ENCODE assay signal across 9 mouse cellular contexts in genomic region chr17:63008277-63008676, GRCm38 (mm10).
DNase-seq lines count a peak whose midpoint lies in the region; ATAC-seq and TF ChIP-seq lines count a peak whose summit lies in the region.
"Had no signal": no experiment of that assay in that cellular context is flagged by ENCODE, and none has a peak within 500 bp of the region (broad histone marks: within the 10 kb centered on the region; RNA-seq: fewer than 3 reads in every experiment).

No protein-coding gene starts in this region.

- DNase-seq in cerebellum, postnatal 14 days = peak; percentile 10 to 22
- DNase-seq in cerebellum, adult 9-10 months = no peak
- DNase-seq in MN1 (ENCODE audit: low spot score) = peak; percentile 94
- DNase-seq in neural tube, embryonic 11.5 days (ENCODE audit: low spot score) = peak; percentile 54
- DNase-seq in thymus, postnatal 0 days (ENCODE audit: low spot score) = no peak
- no peak for DNase-seq in lung, postnatal 0 days (ENCODE audit: low spot score)
- DNase-seq: liver, embryonic 13.5 days had no signal

- TF ChIP-seq EP300 in lung, postnatal 0 days (IDR thresholded peaks at IDR 0.05) = no peak

- H3K36me3 ChIP-seq in hindbrain, embryonic 15.5 days = no peaks in the 10 kb centered on the region
- no peaks in the 10 kb centered on the region for H3K36me3 ChIP-seq in neural tube, embryonic 11.5 days (ENCODE audit: control insufficient read depth, insufficient read depth, low read length)
- no peaks in the 10 kb centered on the region for H3K36me3 ChIP-seq in lung, postnatal 0 days (ENCODE audit: insufficient read depth, low read length)
- H3K36me3 ChIP-seq: liver, embryonic 13.5 days had no signal

- no peak overlapping the region for H3K9ac ChIP-seq in hindbrain, embryonic 15.5 days
- no peak overlapping the region for H3K9ac ChIP-seq in neural tube, embryonic 11.5 days (ENCODE audit: low read length)
- no peak overlapping the region for H3K9ac ChIP-seq in lung, postnatal 0 days (replicated peaks; ENCODE audit: low read depth)
- H3K9ac ChIP-seq: liver, embryonic 13.5 days had no signal

- no peak overlapping the region for H3K4me3 ChIP-seq in hindbrain, embryonic 15.5 days
- H3K4me3 ChIP-seq in neural tube, embryonic 11.5 days (ENCODE audit: low read depth, low read length) = no peak overlapping the region
- H3K4me3 ChIP-seq in lung, postnatal 0 days (ENCODE audit: low read depth, low read length) = no peak overlapping the region
- H3K4me3 ChIP-seq: liver, embryonic 13.5 days had no signal

- TF ChIP-seq CTCF in lung, postnatal 0 days (IDR thresholded peaks at IDR 0.05) = no peak

- H3K4me2 ChIP-seq in hindbrain, embryonic 15.5 days = no peak overlapping the region
- no peak overlapping the region for H3K4me2 ChIP-seq in neural tube, embryonic 11.5 days (ENCODE audit: low read depth)
- no peak overlapping the region for H3K4me2 ChIP-seq in lung, postnatal 0 days (replicated peaks; ENCODE audit: low read depth, low read length)
- H3K4me2 ChIP-seq: liver, embryonic 13.5 days had no signal

- H3K9me3 ChIP-seq in hindbrain, embryonic 15.5 days = no peaks in the 10 kb centered on the region
- H3K9me3 ChIP-seq in neural tube, embryonic 11.5 days (ENCODE audit: control insufficient read depth, low read length) = no peaks in the 10 kb centered on the region
- no peaks in the 10 kb centered on the region for H3K9me3 ChIP-seq in lung, postnatal 0 days (ENCODE audit: low read length)
- H3K9me3 ChIP-seq: liver, embryonic 13.5 days had no signal

- peaks cover 11% of the 10 kb centered on the region; the same call in 1 of the 2 replicates for H3K4me1 ChIP-seq in hindbrain, embryonic 15.5 days (replicated peaks)
- H3K4me1 ChIP-seq in neural tube, embryonic 11.5 days (ENCODE audit: control insufficient read depth, insufficient read depth, low read length) = no peaks in the 10 kb centered on the region
- no peaks in the 10 kb centered on the region for H3K4me1 ChIP-seq in lung, postnatal 0 days (ENCODE audit: insufficient read depth, low read depth, low read length)
- H3K4me1 ChIP-seq: liver, embryonic 13.5 days had no signal

- no peak overlapping the region for H3K27ac ChIP-seq in hindbrain, embryonic 15.5 days (replicated peaks)
- peak overlapping the region; percentile 21; the same call in 1 of the 2 replicates for H3K27ac ChIP-seq in neural tube, embryonic 11.5 days (ENCODE audit: low read depth, low read length)
- H3K27ac ChIP-seq in lung, postnatal 0 days (ENCODE audit: low read length) = no peak overlapping the region
- H3K27ac ChIP-seq: liver, embryonic 13.5 days had no signal

- ATAC-seq in hindbrain, embryonic 15.5 days (ENCODE audit: low FRiP score, low read depth) = peak; percentile 73; the same call in 1 of the 2 replicates
- ATAC-seq in neural tube, embryonic 11.5 days (ENCODE audit: insufficient read depth, low FRiP score, low TSS enrichment) = peak; percentile 72; the same call in 1 of the 2 replicates
- no peak for ATAC-seq in megakaryocyte progenitor cell, adult 5-6 weeks (replicated peaks; ENCODE audit: poor library complexity)
- no peak for ATAC-seq in lung, postnatal 0 days

- WGBS in hindbrain, embryonic 15.5 days = 23% methylated on average over 5 of the region's 5 CpGs
- WGBS in neural tube, embryonic 11.5 days = 51% methylated on average over 5 of the region's 5 CpGs
- 70% methylated on average over 5 of the region's 5 CpGs for WGBS in lung, postnatal 0 days

- H3K27me3 ChIP-seq in hindbrain, embryonic 15.5 days = no peaks in the 10 kb centered on the region
- no peaks in the 10 kb centered on the region for H3K27me3 ChIP-seq in neural tube, embryonic 11.5 days (ENCODE audit: control insufficient read depth, insufficient read depth, low read length)
- no peaks in the 10 kb centered on the region for H3K27me3 ChIP-seq in lung, postnatal 0 days (replicated peaks; ENCODE audit: insufficient read depth, low read length)
- H3K27me3 ChIP-seq: liver, embryonic 13.5 days had no signal

Comparison
In these comparisons a context has a peak if more than half of its experiments do, and no peak if none do; other contexts are left out.
1. DNase-seq: peak in cerebellum, postnatal 14 days (2 of 2), MN1 (single experiment) and neural tube, embryonic 11.5 days (single experiment); none in cerebellum, adult 9-10 months (single experiment), thymus, postnatal 0 days (single experiment) and lung, postnatal 0 days (single experiment).
2. ATAC-seq: peak in hindbrain, embryonic 15.5 days (single experiment) and neural tube, embryonic 11.5 days (single experiment); none in megakaryocyte progenitor cell, adult 5-6 weeks (single experiment) and lung, postnatal 0 days (single experiment).